Mouse (Mus musculus) layer of hippocampus, adult 11-12 months (tissue): Measurements from ENCODE around the gene Gtf2h5.

Experiments
- DNase-seq: peaks from one replicate; pipeline ENCODE4 v3.0.0; 2022; ENCODE audit warnings: low spot score

Gene Gtf2h5

DNA sequence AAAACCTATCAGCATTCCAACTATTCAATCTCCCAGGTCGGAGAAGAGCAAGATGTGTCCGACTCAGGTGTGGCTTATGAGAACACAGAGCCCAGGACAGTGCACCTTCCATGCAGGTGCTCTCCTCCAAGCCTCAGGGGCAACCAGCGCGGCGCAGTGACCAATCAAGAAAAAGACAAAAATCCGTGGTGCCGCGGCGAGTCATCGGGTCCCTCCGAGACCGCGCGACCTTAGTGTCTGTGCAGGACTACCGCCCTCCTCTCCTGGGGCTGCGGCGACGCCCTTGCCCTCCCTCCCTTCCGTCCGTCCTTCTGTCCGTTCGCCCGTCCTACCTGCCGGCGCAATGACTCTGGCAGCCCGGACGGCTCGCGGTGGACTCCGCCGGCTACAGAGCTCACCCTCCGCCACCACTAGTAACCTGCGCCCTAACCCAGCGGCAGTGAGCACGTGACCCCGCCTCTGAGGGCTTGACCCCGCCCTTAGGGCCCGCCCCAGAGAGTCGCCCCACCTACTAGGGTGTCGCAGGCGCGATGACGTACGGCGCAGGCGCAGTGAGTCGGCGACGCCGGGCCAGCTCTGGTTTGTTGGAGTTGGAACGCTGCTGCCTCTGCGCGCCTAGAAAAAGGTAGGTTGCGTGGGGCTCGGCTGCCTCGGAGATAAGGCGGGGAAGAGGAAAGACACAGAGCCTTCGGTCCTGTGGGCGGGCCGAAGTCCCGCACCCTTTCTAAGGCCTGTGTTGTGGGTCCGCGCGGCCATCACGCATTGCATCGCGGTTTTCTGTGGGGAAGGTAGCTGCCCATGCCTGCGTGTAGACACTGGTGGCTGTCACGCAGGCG lies at the start of gene Gtf2h5, which contains the start of gene Serac1:
Gene Gtf2h5 (plus strand): TSS at position 500 of the 836 bp plus-strand sequence.
Gene Serac1 (minus strand): TSS at position 455 of the 836 bp plus-strand sequence.
- DNase-seq = peak; percentile 98

DNA sequence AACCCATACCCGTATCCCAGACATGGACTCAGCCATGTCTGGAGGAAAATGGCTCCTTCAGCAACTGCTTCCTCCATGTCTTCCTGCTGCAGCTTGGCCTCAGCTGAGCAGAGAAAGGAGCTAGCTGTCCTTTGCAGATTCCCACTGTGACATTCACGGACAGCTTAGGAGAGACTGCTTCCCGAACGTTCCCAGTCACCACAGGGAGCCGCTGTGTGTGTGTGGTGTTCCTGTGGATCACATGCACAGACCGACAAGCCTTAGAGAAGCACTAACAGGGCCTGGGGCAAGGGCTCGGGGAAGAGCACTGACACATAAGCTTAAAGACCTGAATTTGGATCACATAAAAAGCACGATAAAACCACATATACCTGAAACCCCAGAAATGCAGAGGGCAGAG lies 43.9 kb upstream of the Gtf2h5 start:
- DNase-seq = no peak

DNA sequence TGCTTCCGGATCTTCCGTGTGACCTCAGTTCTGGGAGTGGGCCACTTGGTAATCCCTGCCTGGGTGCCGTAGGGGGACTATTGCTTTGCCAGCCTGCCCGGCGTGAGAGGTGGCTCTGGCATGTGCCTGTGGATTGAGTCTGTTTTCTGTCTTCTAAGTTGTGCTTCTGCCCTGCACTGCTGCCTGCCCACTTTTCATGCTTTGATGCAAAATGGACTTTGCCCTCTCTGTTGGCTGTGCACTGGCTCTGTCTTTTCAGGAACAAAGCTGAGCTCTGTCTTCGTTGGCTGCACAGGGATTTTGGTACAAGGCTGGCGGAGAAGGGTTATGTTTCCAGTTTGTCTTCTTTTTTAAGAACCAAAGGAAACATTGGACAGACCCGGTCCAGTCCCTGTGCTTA lies 43.1 kb upstream of the Gtf2h5 start:
- DNase-seq = no peak

GRCm38 (mm10) chr17:6036872-6037271 lies 42.7 kb upstream of the Gtf2h5 start:
- no peak for DNase-seq

GRCm38 (mm10) chr17:6037507-6037906 lies 42.1 kb upstream of the Gtf2h5 start:
- DNase-seq = no peak

GRCm38 (mm10) chr17:6052801-6053200 lies 26.8 kb upstream of the Gtf2h5 start:
- no peak for DNase-seq

- peak; percentile 48 for DNase-seq
Observed at GRCm38 (mm10) chr17:6054934-6055355, 24.6 kb upstream of the Gtf2h5 start.

DNA sequence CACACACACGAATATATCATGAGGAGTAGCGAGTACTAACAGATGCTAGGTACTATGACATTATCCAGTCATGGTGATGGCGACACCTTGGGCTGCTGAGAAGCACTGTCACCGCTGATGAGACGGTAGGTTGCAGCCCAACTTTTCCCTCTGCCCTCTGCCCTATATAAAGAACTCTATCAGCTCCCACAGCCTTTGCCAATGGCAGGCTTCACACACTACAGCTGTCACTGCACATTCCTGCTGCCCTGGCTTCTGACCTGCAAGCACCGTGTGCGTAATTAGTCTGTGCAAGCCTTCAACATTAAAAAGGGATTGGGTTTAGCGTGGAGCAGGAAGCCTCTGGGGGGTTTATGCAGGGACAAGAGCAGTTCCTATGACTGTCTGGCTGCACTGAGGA lies 16.8 kb upstream of the Gtf2h5 start:
- DNase-seq = no peak

DNA sequence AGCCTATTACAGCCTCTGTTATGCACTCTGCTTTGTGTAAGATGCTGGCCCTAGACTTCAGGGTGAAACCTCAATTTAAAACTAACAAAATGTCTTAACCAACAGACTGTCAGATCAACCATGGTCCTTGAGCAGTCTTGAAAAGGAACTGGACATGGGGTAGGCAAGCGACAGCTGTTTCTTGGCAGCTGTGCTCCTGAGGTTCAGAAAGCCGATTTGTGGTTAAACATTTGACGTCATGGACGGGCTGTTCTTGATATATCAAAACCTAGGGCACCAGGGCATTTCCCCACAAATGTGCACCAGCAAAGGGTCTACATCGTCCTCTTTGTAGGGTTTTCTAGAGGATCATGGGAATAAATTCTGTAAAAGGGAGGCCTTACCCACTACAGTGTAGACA lies 16.1 kb upstream of the Gtf2h5 start:
- no peak for DNase-seq

DNA sequence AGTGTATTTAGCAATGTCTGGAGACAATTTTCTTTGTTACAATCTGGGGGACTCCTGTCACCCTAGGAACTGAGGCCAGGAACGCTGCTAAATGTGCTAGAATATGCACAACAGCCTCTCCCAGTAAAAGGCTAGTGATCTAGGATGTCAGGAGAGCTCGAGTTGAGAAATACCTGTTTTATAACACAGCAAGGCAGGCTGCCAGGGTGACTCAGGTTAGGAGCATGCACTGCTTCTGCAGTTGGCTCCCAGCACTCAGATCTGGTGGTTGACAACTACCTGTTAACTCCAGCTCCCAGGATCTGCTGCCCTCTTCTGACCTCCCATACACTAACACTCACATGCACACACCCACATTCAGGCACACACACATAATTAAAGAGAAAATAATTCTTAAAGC lies 13.6 kb upstream of the Gtf2h5 start:
- no peak for DNase-seq

DNA sequence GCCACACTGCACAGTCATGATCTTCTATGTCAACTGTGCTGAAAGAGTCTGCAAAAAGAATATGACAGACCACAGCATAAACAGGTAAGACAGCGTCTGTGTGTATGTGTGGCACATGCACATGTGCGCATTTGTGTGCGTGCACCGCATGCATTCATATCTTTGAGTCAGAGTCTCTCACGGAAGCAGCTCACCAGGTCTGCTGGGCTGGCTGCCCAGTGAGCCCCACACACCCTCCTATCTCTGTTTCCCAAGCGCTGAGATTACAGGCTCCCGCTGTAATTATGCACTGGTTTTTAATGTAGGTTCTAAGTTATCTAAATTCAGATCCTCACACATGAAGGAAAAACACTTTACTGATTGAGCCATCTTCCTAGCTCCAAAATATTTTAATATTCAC lies 12.0 kb upstream of the Gtf2h5 start:
- no peak for DNase-seq

GRCm38 (mm10) chr17:6069866-6070265 lies 9.7 kb upstream of the Gtf2h5 start:
- DNase-seq = no peak

DNA sequence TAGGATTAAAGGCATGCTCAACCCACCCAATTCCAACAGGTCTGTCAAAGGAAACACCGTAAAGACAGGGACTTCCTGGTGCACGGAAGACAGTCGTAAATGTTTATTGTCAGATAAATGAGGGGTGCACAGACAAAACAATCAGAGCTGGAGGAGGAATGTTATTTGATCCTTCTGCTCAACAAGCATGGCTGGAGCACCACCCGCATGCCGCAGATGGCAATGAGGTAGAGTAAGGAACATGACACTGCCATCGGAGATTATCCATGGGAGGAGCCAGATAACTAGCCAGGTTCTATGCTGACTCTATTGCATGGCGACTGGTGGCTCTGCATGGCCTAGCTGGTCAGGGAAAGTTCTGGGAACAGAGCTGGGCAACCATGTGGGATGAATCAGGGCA lies 6.2 kb upstream of the Gtf2h5 start:
- DNase-seq = no peak

GRCm38 (mm10) chr17:6083323-6083890 lies 3.8 kb downstream of the Gtf2h5 start:
- DNase-seq = peak; percentile 38

GRCm38 (mm10) chr17:6091604-6092003 lies 12.0 kb downstream of the Gtf2h5 start:
- no peak for DNase-seq

DNA sequence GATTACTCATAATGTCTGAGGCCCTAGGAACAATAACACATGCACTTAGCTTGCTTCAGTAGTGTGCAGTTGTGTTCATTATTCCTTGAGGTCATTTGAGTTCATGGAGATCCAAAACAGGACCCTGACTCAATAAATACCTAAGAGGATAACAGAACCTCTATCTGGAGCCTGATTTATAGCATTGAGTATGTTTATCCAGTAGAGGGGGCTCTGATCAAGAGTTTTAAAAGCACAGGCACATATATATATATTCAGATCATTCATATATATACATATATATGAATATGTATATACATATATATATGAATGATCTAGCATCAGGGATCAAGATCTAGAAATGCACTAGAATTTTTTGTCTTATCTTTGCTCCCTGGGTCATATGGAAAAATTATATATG lies 16.0 kb downstream of the Gtf2h5 start:
- DNase-seq = no peak

DNA sequence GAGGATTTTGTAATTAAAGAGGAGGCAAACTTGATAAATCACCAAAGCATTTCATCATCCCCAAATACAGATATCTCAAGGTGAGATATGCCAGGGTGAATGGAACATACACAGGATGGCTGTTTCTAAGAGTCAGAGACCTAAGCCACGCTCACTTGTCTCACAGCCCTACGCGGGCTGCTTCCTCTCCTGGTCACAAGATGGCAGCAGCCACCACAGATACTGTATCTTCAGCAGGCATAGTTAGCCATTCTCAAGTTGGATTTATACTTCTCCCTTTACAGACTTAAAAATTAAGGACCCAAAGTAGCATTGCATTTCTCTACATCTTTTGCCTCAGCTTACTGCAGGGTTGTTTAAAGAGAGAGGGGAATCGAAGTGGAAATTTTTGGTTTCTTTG lies 18.3 kb downstream of the Gtf2h5 start:
- DNase-seq = peak; percentile 65

GRCm38 (mm10) chr17:6102287-6102686 lies 22.7 kb downstream of the Gtf2h5 start:
- DNase-seq = no peak

DNA sequence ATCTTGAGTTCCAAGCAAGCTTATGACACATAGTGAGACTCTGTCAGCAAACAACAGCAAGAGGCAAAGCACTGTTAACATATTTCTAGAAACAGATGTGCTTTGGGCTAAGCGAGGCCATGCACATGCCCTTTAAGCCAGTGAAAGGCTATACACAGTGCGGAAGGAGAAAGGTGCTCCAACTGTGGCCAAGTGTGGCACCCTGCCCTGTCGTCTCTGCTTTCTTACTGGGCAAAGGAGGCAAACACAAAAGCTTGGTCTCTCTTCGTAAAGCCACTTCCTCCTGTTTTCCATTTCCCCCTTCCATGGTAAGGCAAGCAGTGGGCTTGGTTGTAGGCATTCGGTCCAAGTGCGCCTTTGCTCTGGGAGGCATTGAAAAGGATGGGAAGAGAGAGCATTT lies 24.0 kb downstream of the Gtf2h5 start:
- no peak for DNase-seq

- DNase-seq = peak; percentile 84
Observed at GRCm38 (mm10) chr17:6106361-6107014, 26.9 kb downstream of the Gtf2h5 start, which contains the start of gene Tulp4. TSS of gene Tulp4 (plus strand) at chr17:6106437.

GRCm38 (mm10) chr17:6107015-6107601 lies 27.5 kb downstream of the Gtf2h5 start:
- peak; percentile 48 for DNase-seq

GRCm38 (mm10) chr17:6108175-6108574 lies 28.6 kb downstream of the Gtf2h5 start:
- no peak for DNase-seq

DNA sequence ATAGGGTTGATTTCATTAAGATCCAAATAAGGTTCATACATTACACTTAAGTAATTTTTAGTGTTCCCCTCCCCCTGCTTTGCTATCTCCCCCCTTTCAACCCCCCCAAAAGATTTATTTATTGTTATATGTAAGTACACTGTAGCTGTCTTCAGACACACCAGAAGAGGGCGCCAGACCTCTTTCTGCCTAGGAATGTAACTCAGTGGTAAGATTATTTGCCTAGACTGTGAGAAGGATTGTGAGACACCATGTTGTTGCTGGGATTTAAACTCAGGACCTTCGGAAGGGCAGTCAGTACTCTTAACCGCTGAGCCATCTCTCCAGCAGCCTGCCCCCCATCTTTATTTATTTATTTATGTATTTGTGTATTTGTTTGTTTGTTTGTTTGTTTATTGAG lies 31.4 kb downstream of the Gtf2h5 start:
- DNase-seq = no peak
